Mouse (Mus musculus) embryo, embryonic 10.5 days (tissue): ENCODE data around the gene Zfp398.
A peak's percentile ranks its signal among the peaks of the same experiment; 100 is the strongest.
"Not testable (repeated sequence)": the region's sequence is repeated elsewhere in the genome, so short reads cannot be mapped to it uniquely, and the experiment has no call there.

ENCODE experiments used
- DNase-seq: peaks from one replicate; pipeline ENCODE4 v3.0.0-alpha.2; 2015; ENCODE audit warnings: low spot score

Zfp398 gene

DNA sequence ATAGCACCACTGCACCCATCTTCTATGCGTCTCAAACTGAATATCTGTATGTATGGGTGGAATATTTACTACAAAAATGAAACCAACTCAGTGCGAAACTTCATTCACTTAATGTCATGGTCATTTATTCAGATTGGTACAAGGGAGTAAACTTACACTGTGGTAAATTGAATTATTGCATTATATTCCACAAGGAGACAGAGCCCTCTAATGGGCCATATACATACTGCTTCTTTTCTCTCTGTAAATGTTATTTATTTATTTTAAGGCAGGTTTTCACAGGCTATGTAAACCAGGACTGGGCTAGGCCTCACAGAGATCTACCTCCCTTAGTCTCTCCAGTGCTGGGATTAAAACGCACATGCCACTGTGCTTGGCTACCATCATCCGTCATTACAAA is 8.0 kb upstream of the Zfp398 start:
- DNase-seq: no peak

DNA sequence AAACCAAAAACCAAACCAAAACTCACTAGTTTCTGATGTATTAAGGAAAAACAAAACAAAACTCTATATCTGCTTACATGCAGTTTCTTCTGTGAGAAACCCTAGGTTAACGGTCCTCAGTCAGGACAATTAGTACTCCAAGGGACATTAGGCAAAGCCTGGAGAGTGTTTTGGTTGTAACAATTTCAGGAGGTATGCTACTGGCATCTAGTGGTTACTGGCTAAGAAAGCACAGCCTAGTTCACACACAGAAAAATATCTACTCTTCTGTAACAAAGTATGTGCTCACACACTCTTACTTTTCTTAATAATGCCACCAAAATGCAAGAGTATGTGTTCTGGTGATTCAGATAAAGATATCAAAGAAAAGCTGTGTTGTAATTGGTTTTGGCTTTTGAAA is 6.5 kb upstream of the Zfp398 start:
- DNase-seq: peak; percentile 56

DNA sequence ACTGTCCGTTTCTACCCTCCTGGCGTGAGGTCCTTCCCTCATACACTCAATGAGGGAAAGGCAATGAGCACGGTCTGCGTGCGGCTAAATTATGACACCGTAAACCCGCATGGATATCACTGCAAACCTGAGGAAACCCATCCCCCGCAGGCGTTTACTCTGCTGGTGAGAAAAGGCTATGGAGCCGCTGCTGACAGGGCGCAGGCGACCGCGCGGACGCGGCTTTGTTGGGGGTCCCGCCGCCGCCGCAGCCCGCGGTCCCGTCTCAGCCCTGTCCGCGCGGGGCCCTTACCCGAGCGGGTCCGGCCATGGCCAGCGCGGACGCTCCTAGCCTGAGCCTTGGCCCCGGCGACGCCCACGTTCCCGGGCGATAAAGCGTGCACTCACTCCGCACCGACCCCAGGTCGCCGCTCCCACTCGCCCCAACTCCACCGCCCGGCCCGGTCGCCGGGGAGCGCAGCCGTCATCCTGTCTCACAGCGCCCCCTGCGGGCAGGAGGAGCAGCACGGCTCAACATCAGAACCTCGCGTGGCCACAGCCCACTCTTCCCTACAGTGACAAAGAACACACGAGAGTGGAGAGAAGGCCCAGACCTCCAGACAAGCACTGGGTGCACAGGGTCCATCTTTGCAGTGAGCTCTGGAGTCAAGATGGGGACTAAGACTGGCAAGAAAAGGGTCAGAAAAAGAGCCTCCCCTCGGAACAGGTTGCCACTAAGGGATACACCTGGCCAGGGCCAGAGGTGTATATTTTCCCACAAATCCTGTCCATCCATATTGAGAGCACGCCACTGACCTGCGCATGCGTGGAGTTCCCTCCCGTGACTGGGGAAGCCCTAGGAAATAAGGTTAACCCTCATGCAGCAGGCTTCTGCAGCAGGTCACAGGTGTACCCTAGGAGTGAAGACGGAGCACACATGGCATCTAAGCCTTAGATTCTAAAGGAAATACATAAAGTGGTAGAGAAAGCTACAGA is 5.1 kb upstream of the Zfp398 start, which contains the start of gene Zfp786:
Gene Zfp786, minus strand, starts transcription at position 764 of the 975 bp plus-strand sequence.
- peak; percentile 92 for DNase-seq

DNA sequence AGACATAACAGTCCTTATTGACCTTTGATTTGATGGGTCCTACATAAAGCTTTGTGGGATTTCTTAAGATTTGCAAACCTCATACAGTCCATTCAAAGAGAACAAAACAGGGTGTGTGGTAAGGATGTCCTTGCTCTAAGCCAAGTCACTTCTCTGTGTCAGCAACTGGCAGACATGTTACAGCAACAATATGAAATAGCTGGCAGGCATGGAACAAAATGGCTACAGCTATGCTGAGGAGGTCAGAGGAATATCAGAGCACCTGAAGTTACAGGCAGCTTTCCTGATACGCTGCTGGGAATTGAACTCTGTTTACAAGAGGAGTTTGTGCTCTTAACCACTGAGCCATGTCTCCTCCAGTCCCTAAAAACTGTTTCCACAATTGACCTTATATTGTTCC is 3.2 kb upstream of the Zfp398 start:
- no peak for DNase-seq

DNA sequence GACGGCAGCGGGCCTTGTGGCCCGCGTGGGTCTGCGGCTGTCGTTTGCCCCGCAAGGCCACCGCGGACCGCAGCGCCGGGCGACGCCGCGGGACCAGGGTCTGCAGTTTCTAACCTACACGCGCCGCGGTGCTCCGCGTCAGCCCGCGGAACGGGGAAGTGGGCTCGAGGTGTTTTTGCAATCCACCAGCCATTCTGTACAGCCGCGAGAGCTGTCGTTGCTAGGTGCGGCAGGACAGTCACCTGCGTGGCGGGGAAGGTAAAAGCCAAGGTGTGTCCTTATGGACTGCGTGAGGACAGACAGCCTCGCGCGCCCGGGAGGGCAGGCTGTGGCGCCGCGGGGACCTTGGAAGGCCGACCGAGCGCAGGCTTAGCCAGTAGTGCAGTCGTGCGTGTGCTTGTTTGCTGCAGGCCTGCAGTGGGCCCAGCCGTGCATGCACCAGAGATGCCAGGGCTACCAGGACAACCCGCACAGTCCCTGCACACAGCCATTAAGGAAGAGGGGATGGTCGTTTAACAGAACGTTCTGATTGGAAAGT is 592 bp downstream of the Zfp398 start:
- DNase-seq: peak; percentile 73

DNA sequence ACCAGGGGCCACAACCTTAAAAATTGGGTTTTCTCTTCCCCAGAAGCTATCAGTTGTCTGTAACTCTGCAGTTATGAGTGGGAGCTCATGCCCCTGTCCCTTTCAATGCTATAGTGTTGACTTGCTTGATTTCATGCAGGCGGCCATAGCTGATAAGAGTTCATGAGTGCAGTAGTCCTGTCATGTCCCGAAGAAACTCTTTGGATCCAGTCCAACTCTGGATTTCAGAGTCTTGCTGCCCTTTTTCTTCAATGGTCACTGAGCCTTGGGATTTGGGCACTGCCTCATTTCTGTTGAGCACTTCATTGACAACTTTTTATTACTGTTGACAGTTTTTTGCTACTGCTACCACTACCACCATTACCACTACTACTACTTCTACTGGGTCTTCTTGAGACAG is 2.2 kb downstream of the Zfp398 start:
- DNase-seq: no peak

DNA sequence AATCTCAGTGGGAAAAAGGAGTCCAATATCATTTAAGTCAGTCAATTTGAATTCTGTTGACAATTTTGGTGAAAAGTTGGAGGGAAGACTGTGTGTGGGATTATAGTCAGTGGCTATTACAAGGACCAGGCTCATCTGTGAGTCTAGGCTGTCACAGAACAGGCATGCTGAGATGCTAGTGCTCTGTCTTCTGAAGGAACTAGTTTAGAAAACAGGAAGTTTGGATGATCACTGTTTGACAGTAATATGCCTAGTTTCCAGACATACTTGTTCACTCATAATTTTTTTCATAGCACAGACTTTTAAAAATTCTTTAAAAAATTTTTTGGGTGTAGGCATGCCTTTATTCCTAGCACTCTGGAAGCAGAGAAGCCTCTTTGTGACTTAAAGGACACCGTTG is 5.6 kb downstream of the Zfp398 start:
- no peak for DNase-seq

DNA sequence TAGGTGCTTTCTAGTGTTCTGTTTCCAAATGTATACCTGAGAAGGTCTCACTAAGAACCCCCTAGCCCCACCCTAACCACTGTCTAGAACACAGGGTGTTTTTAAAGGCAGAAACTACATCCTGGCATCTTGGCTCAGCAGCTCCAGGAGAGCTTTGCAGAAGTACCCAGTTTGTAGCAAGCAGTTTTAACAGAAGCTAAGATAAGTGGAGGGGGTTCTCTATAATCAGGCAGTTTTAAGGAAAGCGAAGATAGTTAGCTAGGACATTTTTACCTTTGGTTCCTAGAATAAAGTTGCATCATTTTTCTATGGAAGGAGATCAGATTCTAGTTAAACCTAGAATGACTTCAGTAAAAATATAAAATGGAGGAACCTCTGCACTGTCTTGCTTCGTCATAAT is 6.4 kb downstream of the Zfp398 start:
- DNase-seq: no peak

DNA sequence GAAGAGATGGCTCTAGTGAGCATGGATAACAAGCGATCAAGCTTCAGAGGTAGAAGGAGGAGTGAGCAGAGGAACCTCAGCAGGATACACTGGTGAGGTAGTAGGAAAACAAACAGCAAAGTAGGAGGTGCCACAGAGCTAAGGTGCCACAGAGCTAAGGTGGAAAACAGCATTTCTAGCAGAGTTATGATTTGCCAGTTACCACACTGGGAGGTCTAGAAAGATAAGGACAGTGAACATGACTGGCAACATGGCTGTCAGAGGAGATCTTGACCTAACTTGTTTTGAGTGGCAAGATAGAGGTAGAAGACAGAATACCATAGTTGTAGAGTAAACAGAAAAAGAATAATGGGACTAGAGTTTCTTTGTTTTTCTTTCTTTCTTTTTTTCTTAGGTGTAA is 6.9 kb downstream of the Zfp398 start:
- DNase-seq: no peak

DNA sequence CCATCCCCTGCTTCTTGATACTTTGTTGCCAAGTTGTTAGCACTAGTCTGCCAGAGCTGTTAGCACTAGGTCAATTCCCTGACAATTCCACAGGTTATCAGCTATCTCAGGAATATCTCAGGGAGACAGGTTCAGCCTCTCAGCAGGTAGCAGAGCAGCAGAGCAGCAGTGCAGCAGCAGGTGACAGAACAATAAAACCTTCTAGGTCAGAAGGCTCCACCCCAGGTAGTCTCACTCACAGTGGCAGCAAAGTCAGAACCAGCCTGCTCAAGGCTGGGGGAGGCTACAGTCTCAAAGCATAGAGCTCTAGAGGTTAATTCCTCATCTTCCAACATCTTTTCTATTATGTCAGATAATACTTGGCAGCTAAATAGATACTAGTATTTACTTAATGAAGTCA is 10.3 kb downstream of the Zfp398 start:
- no peak for DNase-seq

DNA sequence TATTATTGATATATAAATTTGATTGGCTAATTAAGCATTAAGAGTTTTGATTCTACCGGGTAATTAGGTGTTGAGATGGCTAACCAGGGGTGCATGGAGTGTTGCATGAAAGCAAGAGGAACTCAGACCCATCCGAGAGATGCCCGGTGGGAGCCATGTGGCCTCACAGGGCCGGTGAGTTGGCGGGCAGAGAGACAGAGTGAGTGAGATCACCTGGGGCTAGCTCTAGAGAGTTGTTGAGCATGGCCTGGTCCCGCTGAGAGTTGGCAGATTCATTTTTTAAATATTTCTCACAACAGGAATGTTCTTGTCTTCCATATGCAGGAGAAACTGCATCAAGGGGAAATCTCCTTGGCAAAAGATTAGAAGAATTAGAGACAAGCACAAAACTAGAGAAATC is 21.8 kb downstream of the Zfp398 start:
- DNase-seq: no peak

DNA sequence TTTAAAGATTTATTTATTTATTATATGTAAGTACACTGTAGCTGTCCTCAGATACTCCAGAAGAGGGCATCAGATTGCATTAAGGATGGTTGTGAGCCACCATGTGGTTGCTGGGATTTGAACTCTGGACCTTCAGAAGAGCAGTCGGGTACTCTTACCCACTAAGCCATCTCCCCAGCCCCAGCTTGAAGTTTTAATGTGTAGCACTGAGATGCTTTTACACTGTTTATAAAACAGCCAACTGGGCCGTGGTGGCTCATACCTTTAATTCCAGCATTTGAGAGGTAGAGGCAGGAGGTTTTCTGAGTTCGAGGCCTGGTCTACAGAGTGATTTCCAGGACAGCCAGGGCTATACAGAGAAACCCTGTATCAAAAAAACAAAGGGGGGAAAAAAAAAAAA is 22.3 kb downstream of the Zfp398 start:
- not testable (repeated sequence) for DNase-seq

DNA sequence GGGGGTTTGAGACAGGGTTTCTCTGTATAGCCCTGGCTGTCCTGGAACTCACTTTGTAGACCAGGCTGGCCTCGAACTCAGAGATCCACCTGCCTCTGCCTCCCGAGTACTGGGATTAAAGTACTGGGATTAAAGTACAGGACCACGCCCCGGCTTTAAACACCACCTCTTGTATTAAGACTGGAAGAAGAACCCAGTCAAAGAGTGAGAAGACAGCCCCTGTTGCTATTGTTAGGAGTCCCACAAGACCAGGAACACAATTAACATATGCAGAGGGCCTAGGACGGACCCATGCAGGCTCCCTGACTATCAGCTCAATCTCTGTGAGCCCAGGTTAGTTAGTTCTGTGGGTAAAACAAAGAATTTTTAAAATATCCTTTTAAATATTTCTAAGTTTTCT is 36.8 kb downstream of the Zfp398 start:
- DNase-seq: no peak

DNA sequence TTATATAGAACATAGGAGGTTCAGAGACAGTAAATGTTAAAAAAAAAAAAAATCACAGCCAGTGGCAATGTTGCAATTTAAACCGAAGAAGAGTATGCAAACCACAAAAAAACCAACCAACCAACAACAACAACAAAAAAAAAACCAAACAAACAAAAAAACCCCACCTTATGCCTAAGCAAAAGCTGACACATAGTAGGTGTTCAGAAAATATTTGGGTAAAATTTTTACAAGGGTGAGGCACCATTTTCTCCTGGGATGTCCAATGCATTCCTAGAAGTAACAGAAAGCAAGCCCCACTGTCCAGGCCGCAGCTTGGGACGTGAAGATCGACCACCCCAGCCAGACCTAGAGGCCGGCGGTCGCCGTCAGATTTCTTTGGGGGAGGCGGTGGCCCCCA is 41.6 kb downstream of the Zfp398 start, which contains the start of gene Zfp282:
Gene Zfp282, plus strand, starts transcription at position 147 of the 400 bp plus-strand sequence.
- DNase-seq: no peak

DNA sequence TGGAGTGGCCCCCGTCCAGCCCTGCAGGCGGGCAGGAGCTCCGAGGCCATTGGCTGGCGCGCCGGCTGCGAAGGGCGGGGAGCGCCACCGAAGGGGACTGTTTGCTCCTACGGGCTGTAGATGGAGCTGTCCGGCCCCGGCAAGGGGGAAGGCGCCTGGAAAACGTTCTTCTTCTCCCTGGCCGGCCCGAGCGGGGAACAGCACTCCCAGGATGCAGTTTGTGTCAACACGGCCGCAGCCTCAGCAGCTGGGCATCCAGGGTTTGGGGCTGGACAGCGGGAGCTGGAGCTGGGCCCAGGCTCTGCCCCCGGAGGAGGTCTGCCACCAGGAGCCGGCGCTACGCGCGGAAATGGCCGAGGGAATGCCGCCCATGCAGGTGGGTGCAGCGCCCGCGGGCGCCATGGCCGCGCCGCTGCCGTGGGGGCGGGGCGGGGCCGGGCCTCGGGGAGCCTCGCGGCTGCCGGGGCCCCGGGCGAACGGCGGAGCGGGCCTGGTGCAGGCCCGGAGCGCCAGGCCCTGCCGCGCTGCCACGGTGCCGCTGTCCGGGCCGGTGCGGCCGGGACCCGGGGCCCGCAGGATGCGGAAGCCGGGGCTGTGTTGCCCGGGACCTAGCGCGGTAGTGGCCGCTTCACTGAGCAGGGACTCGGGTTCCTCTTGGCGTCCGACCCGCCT is 42.1 kb downstream of the Zfp398 start:
- DNase-seq: peak; percentile 93

DNA sequence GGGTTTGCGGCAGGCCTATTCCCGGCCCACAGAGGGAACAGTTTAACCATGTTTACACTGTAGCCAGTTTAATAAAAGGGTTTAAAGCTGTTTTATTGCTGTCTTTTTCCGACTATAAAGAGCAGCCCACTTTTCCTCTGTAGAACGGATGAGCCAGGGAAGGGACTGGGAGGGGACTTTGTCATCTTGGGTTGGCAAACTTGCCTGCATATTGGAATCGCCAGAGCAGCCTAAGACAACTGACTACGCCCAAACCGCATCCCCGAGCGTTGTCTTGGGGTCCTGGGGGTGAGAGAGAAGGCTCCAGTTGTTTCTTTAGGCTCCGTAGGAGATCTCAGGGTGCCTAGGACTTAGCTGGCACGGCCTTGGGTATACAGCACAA is 42.7 kb downstream of the Zfp398 start:
- DNase-seq: peak; percentile 55

DNA sequence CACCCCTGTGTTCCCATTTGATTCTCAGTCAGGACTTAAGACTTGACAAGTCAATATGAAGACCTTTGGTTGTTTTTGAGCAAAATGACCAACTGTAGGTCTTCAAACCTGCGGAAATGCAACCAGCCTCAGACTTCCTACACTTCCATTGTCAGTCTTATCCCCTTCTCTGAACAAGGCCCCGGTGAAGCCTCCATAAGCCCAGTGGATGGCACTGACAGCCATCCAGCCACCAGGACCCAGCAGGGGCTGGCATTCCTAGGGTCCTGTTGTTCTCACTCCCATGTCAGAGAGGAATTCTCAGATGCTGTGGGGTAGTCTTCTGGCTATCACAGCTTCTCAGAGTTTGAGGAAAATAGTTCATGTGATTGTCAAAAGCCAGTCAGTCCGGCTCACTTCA is 43.1 kb downstream of the Zfp398 start:
- peak; percentile 24 for DNase-seq

DNA sequence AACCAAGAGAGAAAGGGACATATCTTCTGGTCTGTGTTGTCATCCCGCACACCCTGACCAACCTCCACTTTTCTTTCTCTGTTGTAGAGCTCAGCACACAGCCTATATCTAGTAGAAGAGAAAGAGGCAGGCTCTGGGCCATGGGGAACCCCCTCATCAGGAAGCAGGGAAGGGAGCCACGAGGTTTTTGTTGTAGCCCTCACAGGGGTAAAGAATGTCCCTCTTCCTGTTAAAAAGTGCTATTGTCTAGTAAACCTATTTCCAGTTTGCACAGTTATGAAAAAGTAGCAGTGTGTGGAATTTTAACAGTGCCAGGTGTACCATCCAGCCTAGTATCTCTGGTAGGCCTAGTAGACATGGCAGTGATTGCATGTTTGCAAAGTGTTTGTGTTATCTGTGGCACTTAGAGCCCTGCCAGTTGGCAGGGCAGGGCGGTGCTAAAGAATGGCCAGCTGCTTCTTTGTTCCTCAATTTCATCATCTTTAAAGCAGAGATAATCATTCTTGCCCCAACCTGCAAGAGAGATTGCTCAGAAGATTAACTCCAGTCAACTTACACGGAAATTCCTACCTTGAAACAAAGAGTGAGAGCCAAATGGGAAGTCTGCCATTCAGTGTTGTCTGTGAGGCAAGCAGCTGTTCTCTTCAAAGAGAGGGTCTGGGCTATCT is 43.7 kb downstream of the Zfp398 start:
- no peak for DNase-seq

DNA sequence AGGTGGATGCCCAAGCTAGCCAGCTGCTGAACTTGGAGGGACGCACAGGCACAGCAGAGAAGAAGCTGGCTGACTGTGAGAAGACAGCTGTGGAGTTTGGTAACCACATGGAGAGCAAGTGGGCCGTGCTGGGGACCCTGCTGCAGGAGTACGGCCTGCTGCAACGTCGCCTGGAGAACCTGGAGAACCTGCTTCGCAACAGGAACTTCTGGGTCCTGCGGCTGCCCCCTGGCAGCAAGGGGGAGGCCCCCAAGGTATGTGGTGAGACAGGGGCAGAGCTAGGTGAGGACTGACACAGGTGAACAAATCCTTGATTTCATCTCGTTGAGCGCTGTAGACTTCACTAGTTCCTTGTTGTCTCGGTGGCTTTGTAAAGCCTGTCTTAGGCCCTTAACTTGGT is 44.7 kb downstream of the Zfp398 start:
- no peak for DNase-seq

DNA sequence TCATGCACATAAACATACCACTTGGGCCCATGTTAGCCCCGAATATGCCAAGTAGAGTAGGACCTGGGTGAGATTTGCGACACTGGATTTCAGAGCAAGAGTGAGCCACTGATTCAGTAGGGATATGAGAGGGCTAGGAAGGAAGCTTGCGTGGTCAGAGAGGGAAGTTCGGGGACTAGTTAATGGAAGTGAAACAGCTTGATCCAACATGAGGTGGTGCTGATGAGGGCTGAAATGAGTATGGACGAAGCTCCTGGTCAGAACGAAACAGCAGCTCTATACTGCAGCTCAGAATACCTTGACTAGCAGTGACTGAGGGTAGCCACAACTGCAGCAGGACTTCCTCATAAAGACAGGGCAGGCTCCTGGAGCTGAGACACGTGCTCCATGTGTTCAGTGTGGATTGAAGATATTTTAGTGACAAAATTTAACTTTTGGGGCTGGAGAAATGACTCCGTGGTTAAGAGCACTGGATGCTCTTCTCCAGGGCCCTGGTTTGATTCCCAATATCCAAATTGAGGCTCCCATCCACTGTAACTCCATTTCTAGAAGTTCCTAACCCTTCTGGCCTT is 53.4 kb downstream of the Zfp398 start:
- DNase-seq: no peak

DNA sequence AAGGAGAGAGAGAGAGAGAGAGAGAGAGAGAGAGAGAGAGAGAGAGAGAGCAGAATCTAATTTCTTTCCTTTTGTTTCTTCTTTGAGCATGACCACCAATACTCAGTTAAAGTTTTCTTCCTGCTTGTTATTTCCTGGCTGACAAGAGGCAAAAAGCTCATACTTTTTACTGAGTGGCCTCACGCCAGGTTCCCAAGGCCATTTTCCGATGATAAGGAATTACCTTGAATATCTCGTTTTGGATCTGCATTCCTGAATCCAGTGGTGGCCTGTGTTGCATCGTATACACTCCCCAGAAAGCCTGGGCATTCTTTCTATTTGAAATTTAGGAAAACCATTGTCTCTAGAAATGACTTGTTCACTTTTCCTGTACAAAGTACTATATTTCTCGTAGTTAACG is 64.0 kb downstream of the Zfp398 start:
- DNase-seq: no peak

DNA sequence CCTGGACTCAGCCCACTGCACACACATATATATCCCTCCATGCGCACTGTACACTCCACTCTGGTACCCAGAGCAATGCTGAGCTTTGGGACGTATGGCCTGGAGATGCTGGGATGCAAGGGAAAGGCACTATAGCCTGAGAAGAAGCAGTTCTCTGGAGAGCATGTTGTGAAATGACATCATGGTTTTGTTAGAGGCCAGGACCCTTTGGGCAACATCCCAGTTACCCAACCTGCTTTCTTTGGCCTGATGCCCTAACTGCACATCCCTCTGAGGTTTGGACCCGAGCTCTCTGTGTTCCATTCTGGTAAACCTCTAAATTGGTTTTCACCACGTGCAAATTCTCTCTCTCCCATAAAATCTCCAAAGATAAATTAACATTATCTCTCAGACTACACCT is 68.1 kb downstream of the Zfp398 start:
- DNase-seq: no peak
